Mouse (Mus musculus) right cerebral cortex, postnatal 4 days (tissue): ENCODE results near the gene Plpp3.

Experiments used
- DNase-seq: peaks from one replicate; pipeline ENCODE4 v3.0.0-alpha.2; 2022

Plpp3 gene

GRCm38 (mm10) chr4:105191550-105191949 is 34.4 kb downstream of the Plpp3 start:
- DNase-seq: no peak

GRCm38 (mm10) chr4:105192665-105193064 is 35.5 kb downstream of the Plpp3 start:
- DNase-seq: no peak

GRCm38 (mm10) chr4:105195256-105195655 is 38.1 kb downstream of the Plpp3 start:
- DNase-seq: no peak

- no peak for DNase-seq
Observed at GRCm38 (mm10) chr4:105196099-105196498, 39.0 kb downstream of the Plpp3 start.

- no peak for DNase-seq
Observed at GRCm38 (mm10) chr4:105196993-105197765, 40.0 kb downstream of the Plpp3 start.

- no peak for DNase-seq
Observed at GRCm38 (mm10) chr4:105198696-105199095, 41.5 kb downstream of the Plpp3 start.

GRCm38 (mm10) chr4:105199345-105199744 is 42.2 kb downstream of the Plpp3 start:
- DNase-seq: no peak

GRCm38 (mm10) chr4:105200624-105201524 is 43.7 kb downstream of the Plpp3 start:
- DNase-seq: no peak

GRCm38 (mm10) chr4:105202439-105202838 is 45.3 kb downstream of the Plpp3 start:
- DNase-seq: no peak

- DNase-seq: peak; percentile 37
Observed at GRCm38 (mm10) chr4:105203303-105203761, 46.2 kb downstream of the Plpp3 start.

GRCm38 (mm10) chr4:105204071-105204470 is 46.9 kb downstream of the Plpp3 start:
- no peak for DNase-seq

- no peak for DNase-seq
Observed at GRCm38 (mm10) chr4:105205045-105205851, 48.1 kb downstream of the Plpp3 start.

GRCm38 (mm10) chr4:105206102-105206501 is 49.0 kb downstream of the Plpp3 start:
- no peak for DNase-seq

GRCm38 (mm10) chr4:105206995-105207394 is 49.8 kb downstream of the Plpp3 start:
- DNase-seq: no peak

GRCm38 (mm10) chr4:105207641-105208040 is 50.5 kb downstream of the Plpp3 start:
- DNase-seq: no peak

GRCm38 (mm10) chr4:105208977-105209376 is 51.8 kb downstream of the Plpp3 start:
- no peak for DNase-seq

- no peak for DNase-seq
Observed at GRCm38 (mm10) chr4:105213314-105213713, 56.2 kb downstream of the Plpp3 start.

- DNase-seq: no peak
Observed at GRCm38 (mm10) chr4:105214438-105214837, 57.3 kb downstream of the Plpp3 start.

GRCm38 (mm10) chr4:105215726-105216410 is 58.7 kb downstream of the Plpp3 start:
- no peak for DNase-seq

GRCm38 (mm10) chr4:105218202-105218601 is 61.1 kb downstream of the Plpp3 start:
- no peak for DNase-seq

GRCm38 (mm10) chr4:105219316-105219715 is 62.2 kb downstream of the Plpp3 start:
- DNase-seq: no peak

GRCm38 (mm10) chr4:105220849-105221248 is 63.7 kb downstream of the Plpp3 start:
- DNase-seq: no peak
